ENCODE assay signal across 16 mouse cellular contexts in the genomic region with DNA sequence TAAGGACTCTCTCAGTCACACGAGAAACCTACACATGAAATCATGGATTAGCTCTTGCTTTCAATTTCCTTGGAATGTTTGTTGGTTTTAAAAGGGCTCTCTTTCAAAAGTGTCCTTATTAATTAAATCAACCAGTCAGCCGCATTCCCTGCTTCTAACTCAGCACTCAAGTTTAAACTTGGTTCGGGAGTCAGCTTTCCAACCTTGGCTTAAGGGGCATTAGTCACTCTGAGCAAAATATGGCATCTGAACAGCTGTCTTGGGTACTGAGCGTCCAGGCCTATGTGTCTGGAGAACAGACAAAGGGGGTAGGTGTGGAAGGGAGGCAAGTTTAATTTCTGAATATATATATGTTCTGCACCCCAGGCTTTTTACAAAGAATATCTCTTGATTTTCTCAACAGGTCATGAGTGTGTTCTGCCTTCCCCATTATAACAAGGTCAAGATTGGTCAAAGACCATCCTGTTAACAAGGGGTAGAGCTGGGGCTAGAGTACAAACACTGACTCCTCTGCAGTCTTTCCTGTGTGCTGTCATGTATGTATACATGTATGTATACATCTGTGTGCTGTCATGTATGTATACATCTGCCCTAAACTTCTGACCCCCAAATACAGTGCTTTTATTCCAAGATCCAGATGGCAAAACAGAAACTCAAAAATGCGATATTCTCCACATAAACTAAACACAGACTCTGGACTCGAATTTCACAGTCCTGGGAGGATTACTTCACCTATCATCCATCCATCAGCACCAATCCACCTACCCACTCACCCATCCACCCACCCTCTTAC.
DNase-seq lines count a peak whose midpoint lies in the region; ATAC-seq lines count a peak whose summit lies in the region.
"Had no signal": no experiment of that assay in that cellular context is flagged by ENCODE, and none has a peak within 500 bp of the region (broad histone marks: within the 10 kb centered on the region; RNA-seq: fewer than 3 reads in every experiment).

No protein-coding gene starts in this region.

- no peak overlapping the region for H3K9ac ChIP-seq in heart, embryonic 11.5 days (ENCODE audit: low read depth, low read length)
- H3K9ac ChIP-seq in forebrain, embryonic 16.5 days (replicated peaks; ENCODE audit: low read depth, low read length), result no peak overlapping the region
- H3K9ac ChIP-seq: embryonic facial prominence, embryonic 13.5 days; neural tube, embryonic 13.5 days had no signal

- no peaks in the 10 kb centered on the region for H3K36me3 ChIP-seq in heart, embryonic 10.5 days
- H3K36me3 ChIP-seq in heart, embryonic 11.5 days (ENCODE audit: control insufficient read depth, insufficient read depth, low read length), result no peaks in the 10 kb centered on the region
- H3K36me3 ChIP-seq in forebrain, embryonic 16.5 days (ENCODE audit: control insufficient read depth, insufficient read depth), result no peaks in the 10 kb centered on the region
- H3K36me3 ChIP-seq: embryonic facial prominence, embryonic 13.5 days; hindbrain, embryonic 10.5 days; neural tube, embryonic 13.5 days had no signal

- H3K27me3 ChIP-seq in heart, embryonic 10.5 days (ENCODE audit: insufficient read depth, poor library complexity, severe bottlenecking), result no peaks in the 10 kb centered on the region
- H3K27me3 ChIP-seq in heart, embryonic 11.5 days (ENCODE audit: control insufficient read depth, insufficient read depth, low read length), result no peaks in the 10 kb centered on the region
- no peaks in the 10 kb centered on the region for H3K27me3 ChIP-seq in forebrain, embryonic 16.5 days (replicated peaks; ENCODE audit: control insufficient read depth, insufficient read depth, low read length)
- H3K27me3 ChIP-seq: embryonic facial prominence, embryonic 13.5 days; neural tube, embryonic 13.5 days had no signal

- ATAC-seq in heart, embryonic 11.5 days (replicated peaks; ENCODE audit: insufficient number of reproducible peaks, low FRiP score, low TSS enrichment), result no peak
- ATAC-seq in forebrain, embryonic 16.5 days, result no peak
- ATAC-seq: forebrain, embryonic 14.5 days; intestine, embryonic 16.5 days had no signal

- no peaks in the 10 kb centered on the region for H3K9me3 ChIP-seq in heart, embryonic 10.5 days
- H3K9me3 ChIP-seq in heart, embryonic 11.5 days (replicated peaks; ENCODE audit: control insufficient read depth, low read length), result no peaks in the 10 kb centered on the region
- no peaks in the 10 kb centered on the region for H3K9me3 ChIP-seq in forebrain, embryonic 16.5 days (ENCODE audit: control insufficient read depth, low read length)
- H3K9me3 ChIP-seq: embryonic facial prominence, embryonic 13.5 days; hindbrain, embryonic 10.5 days; neural tube, embryonic 13.5 days had no signal

- peaks cover 63% of the 10 kb centered on the region for H3K4me1 ChIP-seq in heart, embryonic 10.5 days
- peaks cover 42% of the 10 kb centered on the region for H3K4me1 ChIP-seq in heart, embryonic 11.5 days (ENCODE audit: control insufficient read depth, insufficient read depth, low read length)
- peaks cover 12% of the 10 kb centered on the region for H3K4me1 ChIP-seq in forebrain, embryonic 16.5 days (replicated peaks; ENCODE audit: control insufficient read depth, insufficient read depth, low read length)

- no peak overlapping the region for H3K4me2 ChIP-seq in heart, embryonic 11.5 days
- no peak overlapping the region for H3K4me2 ChIP-seq in forebrain, embryonic 16.5 days (ENCODE audit: low read length)
- H3K4me2 ChIP-seq: embryonic facial prominence, embryonic 13.5 days; neural tube, embryonic 13.5 days had no signal

- 77% methylated on average over 6 of the region's 6 CpGs for WGBS in heart, embryonic 10.5 days
- 83% methylated on average over 6 of the region's 6 CpGs for WGBS in heart, embryonic 11.5 days (ENCODE audit: insufficient replicate concordance)
- 75% methylated on average over 6 of the region's 6 CpGs for WGBS in forebrain, embryonic 16.5 days

- peak overlapping the region; percentile 97; the same call in 1 of the 2 replicates for H3K27ac ChIP-seq in heart, embryonic 10.5 days
- H3K27ac ChIP-seq in heart, embryonic 11.5 days (ENCODE audit: low read depth, low read length), result no peak overlapping the region
- H3K27ac ChIP-seq in forebrain, embryonic 16.5 days (ENCODE audit: low read length), result no peak overlapping the region
- H3K27ac ChIP-seq: embryonic facial prominence, embryonic 13.5 days; hindbrain, embryonic 10.5 days; neural tube, embryonic 13.5 days had no signal

- DNase-seq in adrenal gland, adult (ENCODE audit: inconsistent age in 2 of 2, low spot score in 1 of 2), result peak; percentile 58 to 79
- DNase-seq in adrenal gland, adult 18-20 months (ENCODE audit: low spot score in 2 of 2), result no peak
- DNase-seq in heart, embryonic 10.5 days (ENCODE audit: low spot score), result no peak
- peak; percentile 65 for DNase-seq in Muller cell, postnatal 12 days (ENCODE audit: inconsistent ontology term)
- peak; percentile 88 for DNase-seq in fibroblast of lung, adult 2 months (ENCODE audit: low read depth)
- no peak for DNase-seq in embryo, embryonic 10 days (ENCODE audit: low spot score)
- DNase-seq: cerebellum, postnatal 25 days; kidney, postnatal 10 days; lung, postnatal 10 days had no signal

- H3K4me3 ChIP-seq in heart, embryonic 10.5 days, result no peak overlapping the region
- no peak overlapping the region for H3K4me3 ChIP-seq in heart, embryonic 11.5 days (ENCODE audit: low read depth, low read length)
- no peak overlapping the region for H3K4me3 ChIP-seq in forebrain, embryonic 16.5 days (replicated peaks; ENCODE audit: low read length)
- H3K4me3 ChIP-seq: embryonic facial prominence, embryonic 13.5 days; hindbrain, embryonic 10.5 days; neural tube, embryonic 13.5 days had no signal

Comparison
In these comparisons a context has a peak if more than half of its experiments do, and no peak if none do; other contexts are left out.
1. DNase-seq: peak in adrenal gland, adult (2 of 2), Muller cell, postnatal 12 days (single experiment) and fibroblast of lung, adult 2 months (single experiment); none in adrenal gland, adult 18-20 months (0 of 2), heart, embryonic 10.5 days (single experiment) and embryo, embryonic 10 days (single experiment).